In genomic region chr4:149922121-149922718, GRCm38 (mm10) we compare ENCODE assay signal across 8 mouse cellular contexts. TPM values are rescaled to one million over a fixed set of nuclear protein-coding genes. Genes with fewer than 3 reads are reported as not detected.
DNase-seq lines count a peak whose midpoint lies in the region; ATAC-seq lines count a peak whose summit lies in the region.

No protein-coding gene starts in this region.

- no peak overlapping the region for H3K4me2 ChIP-seq in intestine, embryonic 15.5 days (replicated peaks)
- H3K4me2 ChIP-seq in lung, embryonic 15.5 days = peak overlapping the region; percentile 19
- no peak overlapping the region for H3K4me2 ChIP-seq in stomach, embryonic 14.5 days (replicated peaks; ENCODE audit: low read depth, low read length)

- peak overlapping the region; percentile 67 for H3K27ac ChIP-seq in intestine, embryonic 15.5 days
- H3K27ac ChIP-seq in lung, embryonic 15.5 days = peak overlapping the region; percentile 88
- peak overlapping the region; percentile 33; the same call in 1 of the 2 replicates for H3K27ac ChIP-seq in stomach, embryonic 14.5 days (ENCODE audit: low read length)

- no peak overlapping the region for H3K4me3 ChIP-seq in intestine, embryonic 15.5 days (replicated peaks)
- no peak overlapping the region; the same call in 1 of the 2 replicates for H3K4me3 ChIP-seq in lung, embryonic 15.5 days
- no peak overlapping the region for H3K4me3 ChIP-seq in stomach, embryonic 14.5 days (ENCODE audit: low read depth, low read length)

- 21% methylated on average over 14 of the region's 14 CpGs for WGBS in intestine, embryonic 15.5 days
- 12% methylated on average over 14 of the region's 14 CpGs for WGBS in lung, embryonic 15.5 days
- 37% methylated on average over 14 of the region's 14 CpGs for WGBS in stomach, embryonic 14.5 days

- 0 out of 2 replicates have a peak overlapping the region, but pooled peaks have one; percentile 23 for H3K9ac ChIP-seq in intestine, embryonic 15.5 days
- H3K9ac ChIP-seq in lung, embryonic 15.5 days = peak overlapping the region; percentile 5; the same call in 1 of the 2 replicates
- no peak overlapping the region for H3K9ac ChIP-seq in stomach, embryonic 14.5 days (replicated peaks; ENCODE audit: low read depth, low read length)

- peak; percentile 29 for DNase-seq in urinary bladder, postnatal 14 days (ENCODE audit: low spot score)
- no peak for DNase-seq in urinary bladder, adult 2 months (ENCODE audit: low spot score)
- DNase-seq in heart, adult 11 months = peak; percentile 99
- no peak for DNase-seq in T-cell, adult 2 months (ENCODE audit: low spot score)
- no peak for DNase-seq in frontal cortex, postnatal 25 days (ENCODE audit: low spot score in 2 of 2)

- H3K36me3 ChIP-seq in intestine, embryonic 15.5 days = no peaks in the 10 kb centered on the region
- no peaks in the 10 kb centered on the region for H3K36me3 ChIP-seq in lung, embryonic 15.5 days
- no peaks in the 10 kb centered on the region for H3K36me3 ChIP-seq in stomach, embryonic 14.5 days (ENCODE audit: control insufficient read depth, insufficient read depth, low read length)

- no peaks in the 10 kb centered on the region for H3K9me3 ChIP-seq in intestine, embryonic 15.5 days
- 0 out of 2 replicates have a peak, but pooled peaks cover 3% of the 10 kb centered on the region for H3K9me3 ChIP-seq in lung, embryonic 15.5 days
- no peaks in the 10 kb centered on the region for H3K9me3 ChIP-seq in stomach, embryonic 14.5 days (ENCODE audit: control insufficient read depth, low read depth, low read length)

- H3K27me3 ChIP-seq in intestine, embryonic 15.5 days (replicated peaks) = no peaks in the 10 kb centered on the region
- no peaks in the 10 kb centered on the region for H3K27me3 ChIP-seq in lung, embryonic 15.5 days
- H3K27me3 ChIP-seq in stomach, embryonic 14.5 days (ENCODE audit: control insufficient read depth, insufficient read depth, low read length) = no peaks in the 10 kb centered on the region

- ATAC-seq in intestine, embryonic 15.5 days = no peak; the same call in 1 of the 2 replicates
- ATAC-seq in lung, embryonic 15.5 days (ENCODE audit: borderline replicate concordance, extremely low read depth, low FRiP score, low TSS enrichment) = peak; percentile 55
- ATAC-seq in stomach, embryonic 14.5 days (ENCODE audit: insufficient number of reproducible peaks, insufficient read depth, low FRiP score, low read depth) = peak; percentile 42; the same call in 1 of the 2 replicates

- peaks cover 61% of the 10 kb centered on the region for H3K4me1 ChIP-seq in intestine, embryonic 15.5 days (replicated peaks)
- peaks cover 44% of the 10 kb centered on the region for H3K4me1 ChIP-seq in lung, embryonic 15.5 days
- peaks cover 34% of the 10 kb centered on the region for H3K4me1 ChIP-seq in stomach, embryonic 14.5 days (ENCODE audit: control insufficient read depth, insufficient read depth, low read length)

RNA-seq across cellular contexts. Expression of gene Spsb1, which starts 32.6 kb away (rescaled TPM):
- 21.0 and 21.7 TPM in 2 replicates for polyA plus RNA-seq in urinary bladder, adult 2 months (2012; rRNA removed)
- polyA plus RNA-seq in intestine, embryonic 15.5 days (2015; fragmentation: Nextera tagmentation; extraction: Ambion mirVana) = 17.0 and 18.2 TPM in 2 replicates
- 15.6 and 15.7 TPM in 2 replicates for polyA plus RNA-seq in lung, embryonic 15.5 days (2015; fragmentation: Nextera tagmentation; extraction: Ambion mirVana)
- polyA plus RNA-seq in stomach, embryonic 14.5 days (2014; fragmentation: Nextera tagmentation; extraction: Ambion mirVana) = 15.9 and 19.2 TPM in 2 replicates

Comparison
In these comparisons a context has a peak if more than half of its experiments do, and no peak if none do; other contexts are left out.
1. DNase-seq: peak in urinary bladder, postnatal 14 days (single experiment) and heart, adult 11 months (single experiment); none in urinary bladder, adult 2 months (single experiment), T-cell, adult 2 months (single experiment) and frontal cortex, postnatal 25 days (0 of 2).
2. H3K27ac ChIP-seq: peak in every context shown above with its lines; median percentile 88 in lung, embryonic 15.5 days; 67 in intestine, embryonic 15.5 days; 33 in stomach, embryonic 14.5 days.